ENCODE assay signal across 23 mouse cellular contexts in the genomic region with DNA sequence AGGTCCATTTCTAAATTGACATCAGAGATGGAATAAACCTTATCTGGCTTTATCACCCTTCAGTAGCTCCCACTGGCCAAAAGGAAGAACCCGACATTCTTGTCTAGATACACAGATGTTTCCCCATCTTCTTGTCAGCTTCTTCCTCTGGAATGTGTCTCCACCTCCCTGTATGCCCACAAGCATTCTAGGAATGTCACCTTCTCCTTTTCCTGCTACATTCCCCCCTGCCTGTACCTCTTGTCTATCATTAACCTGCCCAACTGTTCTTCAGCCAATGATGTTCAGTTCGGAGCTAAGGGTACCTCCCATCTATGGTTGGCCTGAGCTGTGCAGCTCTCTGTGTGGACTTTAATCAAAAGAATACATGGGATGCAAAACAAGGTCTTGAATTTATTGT.
DNase-seq lines count a peak whose midpoint lies in the region; ATAC-seq and TF ChIP-seq lines count a peak whose summit lies in the region.
"Had no signal": no experiment of that assay in that cellular context is flagged by ENCODE, and none has a peak within 500 bp of the region (broad histone marks: within the 10 kb centered on the region; RNA-seq: fewer than 3 reads in every experiment).

No protein-coding gene starts in this region.

- no peak overlapping the region for H3K4me3 ChIP-seq in heart, embryonic 13.5 days
- no peak overlapping the region for H3K4me3 ChIP-seq in kidney, embryonic 16.5 days (ENCODE audit: low read length)
- H3K4me3 ChIP-seq in C2C12 (ENCODE audit: insufficient read depth, poor library complexity, severe bottlenecking) = no peak overlapping the region
- H3K4me3 ChIP-seq in midbrain, postnatal 0 days (ENCODE audit: low read depth, low read length) = no peak overlapping the region
- H3K4me3 ChIP-seq: embryonic facial prominence, embryonic 15.5 days; left cerebral cortex, adult 2 months; neural tube, embryonic 12.5 days had no signal

- no peaks in the 10 kb centered on the region for H3K9me3 ChIP-seq in heart, embryonic 13.5 days
- no peaks in the 10 kb centered on the region for H3K9me3 ChIP-seq in kidney, embryonic 16.5 days (ENCODE audit: low read length)
- H3K9me3 ChIP-seq in midbrain, postnatal 0 days (ENCODE audit: low read length) = no peaks in the 10 kb centered on the region
- H3K9me3 ChIP-seq: embryonic facial prominence, embryonic 15.5 days; neural tube, embryonic 12.5 days had no signal

- no peaks in the 10 kb centered on the region for H3K36me3 ChIP-seq in heart, embryonic 13.5 days
- H3K36me3 ChIP-seq in kidney, embryonic 16.5 days (ENCODE audit: insufficient read depth, low read length) = no peaks in the 10 kb centered on the region
- no peaks in the 10 kb centered on the region for H3K36me3 ChIP-seq in C2C12 (ENCODE audit: control insufficient read depth, insufficient read depth)
- H3K36me3 ChIP-seq in midbrain, postnatal 0 days (ENCODE audit: insufficient read depth, low read length) = no peaks in the 10 kb centered on the region
- H3K36me3 ChIP-seq: embryonic facial prominence, embryonic 15.5 days; neural tube, embryonic 12.5 days had no signal

- ATAC-seq in heart, embryonic 13.5 days (ENCODE audit: extremely low read depth, insufficient number of reproducible peaks, low FRiP score, low TSS enrichment) = no peak
- peak; percentile 63 for ATAC-seq in kidney, embryonic 16.5 days (ENCODE audit: low FRiP score, low TSS enrichment)
- ATAC-seq in midbrain, postnatal 0 days (ENCODE audit: low FRiP score) = no peak
- ATAC-seq: forebrain, embryonic 14.5 days; inflammation-experienced regulatory T-cells, adult 6 months had no signal

- no peak overlapping the region for H3K4me2 ChIP-seq in heart, embryonic 13.5 days
- no peak overlapping the region for H3K4me2 ChIP-seq in kidney, embryonic 16.5 days (replicated peaks; ENCODE audit: low read depth, low read length)
- no peak overlapping the region for H3K4me2 ChIP-seq in midbrain, postnatal 0 days (ENCODE audit: low read depth, low read length, poor library complexity, severe bottlenecking)
- H3K4me2 ChIP-seq: embryonic facial prominence, embryonic 15.5 days; hindbrain, embryonic 14.5 days; neural tube, embryonic 12.5 days had no signal

- WGBS in heart, embryonic 13.5 days = 26% methylated on average over 2 of the region's 2 CpGs
- 53% methylated on average over 2 of the region's 2 CpGs for WGBS in kidney, embryonic 16.5 days
- 95% methylated on average over 2 of the region's 2 CpGs for WGBS in midbrain, postnatal 0 days

- H3K4me1 ChIP-seq in heart, embryonic 13.5 days = peaks cover 33% of the 10 kb centered on the region
- peaks cover 5% of the 10 kb centered on the region; the same call in 1 of the 2 replicates for H3K4me1 ChIP-seq in kidney, embryonic 16.5 days (ENCODE audit: insufficient read depth, low read length)
- no peaks in the 10 kb centered on the region for H3K4me1 ChIP-seq in midbrain, postnatal 0 days (ENCODE audit: insufficient read depth, low read length)
- H3K4me1 ChIP-seq: embryonic facial prominence, embryonic 15.5 days; neural tube, embryonic 12.5 days had no signal

- no peak overlapping the region for H3K9ac ChIP-seq in heart, embryonic 13.5 days
- no peak overlapping the region for H3K9ac ChIP-seq in kidney, embryonic 16.5 days (replicated peaks; ENCODE audit: low read length)
- no peak overlapping the region for H3K9ac ChIP-seq in midbrain, postnatal 0 days (replicated peaks; ENCODE audit: low read length, poor library complexity, severe bottlenecking)
- H3K9ac ChIP-seq: embryonic facial prominence, embryonic 15.5 days; hindbrain, embryonic 14.5 days; liver, embryonic 14.5 days; neural tube, embryonic 12.5 days had no signal

- no peak for DNase-seq in heart, postnatal 4 days
- no peak for DNase-seq in kidney, postnatal 10 days
- DNase-seq in ZHBTc4 (ENCODE audit: low read depth, low spot score) = peak; percentile 63
- no peak for DNase-seq in midbrain, postnatal 0 days (ENCODE audit: low spot score)
- DNase-seq in frontal cortex, postnatal 14 days (ENCODE audit: low spot score in 2 of 2) = no peak
- DNase-seq: adrenal gland, postnatal 25 days; cerebellum, adult 8-10 months; gastrocnemius, postnatal 10 days; lung, postnatal 10 days; midbrain, embryonic 14.5 days; right cerebral cortex, postnatal 14 days; thymus, postnatal 14 days had no signal

- TF ChIP-seq CTCF in C2C12 (IDR thresholded peaks at IDR 0.05; ENCODE audit: control insufficient read depth, insufficient read depth, insufficient read length) = no peak
- TF ChIP-seq CTCF in midbrain, postnatal 0 days (IDR thresholded peaks at IDR 0.05) = no peak

- H3K27ac ChIP-seq in heart, embryonic 13.5 days (replicated peaks) = 0 out of 2 replicates have a peak overlapping the region, but pooled peaks have one; percentile 12
- no peak overlapping the region; the same call in 1 of the 2 replicates for H3K27ac ChIP-seq in kidney, embryonic 16.5 days (ENCODE audit: low read length)
- H3K27ac ChIP-seq in midbrain, postnatal 0 days (ENCODE audit: low read depth, low read length) = no peak overlapping the region
- H3K27ac ChIP-seq: embryonic facial prominence, embryonic 15.5 days; hindbrain, embryonic 14.5 days; left cerebral cortex, adult 2 months; liver, embryonic 14.5 days; neural tube, embryonic 12.5 days had no signal

- H3K27me3 ChIP-seq in heart, embryonic 13.5 days (replicated peaks) = no peaks in the 10 kb centered on the region
- H3K27me3 ChIP-seq in kidney, embryonic 16.5 days (ENCODE audit: insufficient read depth, low read length) = no peaks in the 10 kb centered on the region
- no peaks in the 10 kb centered on the region for H3K27me3 ChIP-seq in C2C12 (ENCODE audit: control insufficient read depth, insufficient read depth, insufficient read length)
- H3K27me3 ChIP-seq in midbrain, postnatal 0 days (ENCODE audit: insufficient read depth, low read length) = no peaks in the 10 kb centered on the region
- H3K27me3 ChIP-seq: CH12.LX; embryonic facial prominence, embryonic 15.5 days; neural tube, embryonic 12.5 days had no signal

- no peaks in the 10 kb centered on the region for H3K79me3 ChIP-seq in C2C12 (ENCODE audit: low read depth)

- no peak overlapping the region for H3ac ChIP-seq in C2C12 (ENCODE audit: control insufficient read depth, insufficient read length, low read depth)

- no peaks in the 10 kb centered on the region for H3K79me2 ChIP-seq in C2C12 (ENCODE audit: control insufficient read depth, insufficient read depth)

TF ChIP-seq in C2C12, 6 proteins besides CTCF, POLR2A, EP300 and RAD21:
- TF ChIP-seq CEBPB (IDR thresholded peaks at IDR 0.05; ENCODE audit: low read depth) (peak; percentile 27), FOSL1 (IDR thresholded peaks at IDR 0.05; ENCODE audit: insufficient read depth, low read length, poor library complexity, severe bottlenecking) (no peak)
